Mouse (Mus musculus): Measurements from ENCODE around the gene Dock4. TPM values are rescaled to one million over a fixed set of nuclear protein-coding genes. Genes with fewer than 3 reads are reported as not detected.

Gene Dock4
- total RNA-seq, 2 experiments from 2014 or later = 81.1 to 99.7 TPM

GRCm38 (mm10) chr12:40596441-40596840, 150.7 kb downstream of the Dock4 start:
- intact Hi-C loops (cut with DNase I) = no loop called here
- no peak for DNase-seq (ENCODE audit: low spot score in 2 of 2)

- intact Hi-C loops (cut with DNase I) = no loop called here
- DNase-seq (ENCODE audit: low spot score in 2 of 2) = no peak
Measured at GRCm38 (mm10) chr12:40599952-40600351, 154.2 kb downstream of the Dock4 start.

- intact Hi-C loops (cut with DNase I) = no loop called here
- DNase-seq (ENCODE audit: low spot score in 2 of 2) = no peak
Measured at GRCm38 (mm10) chr12:40605565-40605964, 159.8 kb downstream of the Dock4 start.

GRCm38 (mm10) chr12:40622926-40623325, 177.2 kb downstream of the Dock4 start:
- DNase-seq (ENCODE audit: low spot score in 2 of 2) = no peak
- intact Hi-C loops (cut with DNase I) = no loop called here

- no peak for DNase-seq (ENCODE audit: low spot score in 2 of 2)
- intact Hi-C loops (cut with DNase I) = no loop called here
Measured at GRCm38 (mm10) chr12:40626521-40626920, 180.8 kb downstream of the Dock4 start.

GRCm38 (mm10) chr12:40633242-40633641, 187.5 kb downstream of the Dock4 start:
- intact Hi-C loops (cut with DNase I) = no loop called here
- DNase-seq (ENCODE audit: low spot score in 2 of 2) = no peak

- intact Hi-C loops (cut with DNase I) = no loop called here
- no peak for DNase-seq (ENCODE audit: low spot score in 2 of 2)
Measured at GRCm38 (mm10) chr12:40634169-40634568, 188.4 kb downstream of the Dock4 start.

- DNase-seq (ENCODE audit: low spot score in 2 of 2) = no peak
- intact Hi-C loops (cut with DNase I) = no loop called here
Measured at GRCm38 (mm10) chr12:40635991-40636390, 190.2 kb downstream of the Dock4 start.

- intact Hi-C loops (cut with DNase I) = no loop called here
- DNase-seq (ENCODE audit: low spot score in 2 of 2) = no peak
Measured at GRCm38 (mm10) chr12:40637427-40637826, 191.7 kb downstream of the Dock4 start.

GRCm38 (mm10) chr12:40645869-40646268, 200.1 kb downstream of the Dock4 start:
- no peak for DNase-seq (ENCODE audit: low spot score in 2 of 2)
- intact Hi-C loops (cut with DNase I) = no loop called here

GRCm38 (mm10) chr12:40654312-40654711, 208.6 kb downstream of the Dock4 start:
- no peak for DNase-seq (ENCODE audit: low spot score in 2 of 2)
- intact Hi-C loops (cut with DNase I) = no loop called here

- intact Hi-C loops (cut with DNase I) = no loop called here
Measured at GRCm38 (mm10) chr12:40655861-40656260, 210.1 kb downstream of the Dock4 start.

GRCm38 (mm10) chr12:40656438-40656837, 210.7 kb downstream of the Dock4 start:
- intact Hi-C loops (cut with DNase I) = no loop called here
- DNase-seq (ENCODE audit: low spot score in 2 of 2) = no peak

More at GRCm38 (mm10) chr12:40655861-40656260, 210.1 kb downstream of the Dock4 start:
- no peak for DNase-seq (ENCODE audit: low spot score in 2 of 2)

GRCm38 (mm10) chr12:40657229-40657885, 211.6 kb downstream of the Dock4 start:
- intact Hi-C loops (cut with DNase I) = no loop called here
- no peak for DNase-seq (ENCODE audit: low spot score in 2 of 2)

GRCm38 (mm10) chr12:40659689-40660088, 213.9 kb downstream of the Dock4 start:
- intact Hi-C loops (cut with DNase I) = no loop called here
- DNase-seq (ENCODE audit: low spot score in 2 of 2) = no peak

- DNase-seq (ENCODE audit: low spot score in 2 of 2) = no peak
- intact Hi-C loops (cut with DNase I) = no loop called here
Measured at GRCm38 (mm10) chr12:40669460-40669859, 223.7 kb downstream of the Dock4 start.

GRCm38 (mm10) chr12:40670766-40671165, 225.0 kb downstream of the Dock4 start:
- intact Hi-C loops (cut with DNase I) = no loop called here
- no peak for DNase-seq (ENCODE audit: low spot score in 2 of 2)

GRCm38 (mm10) chr12:40679713-40680112, 234.0 kb downstream of the Dock4 start:
- no peak for DNase-seq (ENCODE audit: low spot score in 2 of 2)
- intact Hi-C loops (cut with DNase I) = loop anchor here (5.0 kb wide), 2 partner anchors 232 to 422 kb away; partner anchors contain the start of genes Dock4 and Zfp277

- DNase-seq (ENCODE audit: low spot score in 2 of 2) = no peak
- intact Hi-C loops (cut with DNase I) = loop anchor here (5.0 kb wide), 2 partner anchors 233 to 423 kb away; partner anchors contain the start of genes Dock4 and Zfp277
Measured at GRCm38 (mm10) chr12:40680551-40680950, 234.8 kb downstream of the Dock4 start.

GRCm38 (mm10) chr12:40691444-40691843, 245.7 kb downstream of the Dock4 start:
- intact Hi-C loops (cut with DNase I) = no loop called here

GRCm38 (mm10) chr12:40694082-40694721, 248.4 kb downstream of the Dock4 start:
- intact Hi-C loops (cut with DNase I) = no loop called here
- DNase-seq (ENCODE audit: low spot score in 2 of 2) = no peak

More at GRCm38 (mm10) chr12:40691444-40691843, 245.7 kb downstream of the Dock4 start:
- no peak for DNase-seq (ENCODE audit: low spot score in 2 of 2)

Data from left cerebral cortex, postnatal 36 days (tissue).